Mouse (Mus musculus) adrenal gland, postnatal 10 days (tissue): ENCODE results near the gene Reln. TPM values are rescaled to one million over a fixed set of nuclear protein-coding genes. Genes with fewer than 3 reads are reported as not detected.
A peak's percentile ranks its signal among the peaks of the same experiment; 100 is the strongest.

Experiments
- DNase-seq: peaks from one replicate; pipeline ENCODE4 v3.0.0; 2021; ENCODE audit warnings: mixed read lengths
- total RNA-seq, 2 experiments: library from RNA; stranded (reverse); gene quantifications; 2 replicates each; pipeline ENCODE4 v1.2.3; 2021

The Reln gene
- total RNA-seq, 2 experiments from 2014 or later: 14.5 to 18.0 TPM

- no peak for DNase-seq
Measured at GRCm38 (mm10) chr5:21933340-21934075, 411.0 kb downstream of the Reln start.

DNA sequence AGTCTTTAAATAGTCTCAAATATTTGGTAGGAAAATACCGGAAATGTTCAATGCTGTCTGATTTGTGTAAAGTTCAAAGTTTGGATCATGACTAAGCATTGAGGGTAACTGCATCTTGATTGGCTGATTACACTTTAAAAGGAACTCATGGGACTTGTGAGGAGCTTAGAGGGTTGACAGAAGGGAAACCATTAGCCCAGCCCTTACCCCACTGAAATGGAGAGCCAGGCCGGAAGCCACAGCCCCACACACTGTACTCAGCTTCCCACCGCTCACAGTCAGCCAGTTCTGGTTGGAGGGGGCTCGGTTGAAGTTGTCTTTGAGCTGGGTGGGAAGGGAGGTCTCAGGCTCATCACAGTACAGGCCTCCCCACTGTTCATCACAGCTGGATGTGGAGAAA lies 413.4 kb downstream of the Reln start:
- no peak for DNase-seq

GRCm38 (mm10) chr5:21920310-21920709 lies 424.2 kb downstream of the Reln start:
- no peak for DNase-seq

DNA sequence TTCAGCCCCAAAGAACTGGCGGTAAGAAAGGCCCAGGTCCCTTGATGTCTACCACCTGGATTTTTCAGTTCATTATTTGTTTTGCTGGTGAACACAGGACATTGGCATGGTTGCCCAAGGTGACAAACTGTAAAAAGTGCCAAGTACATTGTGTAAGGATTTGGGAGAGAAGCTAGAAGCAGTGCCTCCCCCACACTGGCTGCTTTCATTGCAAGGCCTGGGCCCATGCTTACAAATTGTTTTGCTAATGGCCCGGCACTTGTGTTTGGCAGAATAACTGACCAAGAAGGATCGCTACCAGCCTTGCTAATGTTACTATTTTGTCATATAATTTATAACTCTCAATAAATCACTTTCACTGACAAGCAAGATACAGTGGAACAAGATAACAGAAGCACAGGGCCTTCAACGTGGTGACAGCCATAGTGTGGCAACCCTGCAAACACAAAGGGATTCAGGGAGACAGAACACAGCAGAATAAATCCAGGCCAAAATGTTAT lies 425.2 kb downstream of the Reln start:
- peak; percentile 50 for DNase-seq

DNA sequence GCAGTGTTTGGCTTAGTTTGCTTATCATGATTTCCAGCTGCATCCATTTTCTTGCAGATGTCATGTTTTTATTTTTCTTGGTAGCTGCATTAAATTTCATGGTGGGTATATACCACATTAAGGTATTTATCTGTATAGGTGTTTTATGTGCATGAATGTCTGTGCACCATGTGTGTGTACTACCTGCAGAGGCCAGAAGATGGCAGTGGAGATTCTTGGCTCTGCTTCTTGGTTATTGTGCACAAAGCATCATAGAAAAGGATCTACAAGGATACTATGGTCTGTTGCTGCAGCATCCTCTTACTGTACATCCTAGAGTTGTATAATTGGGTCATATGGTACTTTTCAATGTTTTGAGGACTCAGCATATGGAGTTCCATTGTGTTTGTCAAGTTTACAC lies 428.5 kb downstream of the Reln start:
- DNase-seq: no peak

DNA sequence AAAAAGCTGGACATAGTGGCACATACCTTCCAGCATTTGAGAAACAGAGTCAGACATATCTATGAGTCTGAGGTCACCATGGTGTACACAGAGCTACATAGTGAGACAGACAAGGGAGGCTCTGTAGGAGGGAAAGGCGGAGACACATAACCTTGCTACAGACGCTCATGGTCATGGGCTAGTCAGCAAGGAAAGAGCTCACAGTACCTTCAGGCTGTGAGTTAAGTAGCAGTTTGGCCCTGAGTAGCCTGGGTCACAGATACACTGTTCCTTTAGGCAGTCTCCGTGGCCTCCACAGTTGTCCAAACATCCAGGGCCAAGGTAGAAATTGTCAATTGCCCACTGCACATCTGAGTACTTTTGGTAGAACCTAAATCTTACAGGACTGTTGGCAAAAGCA lies 429.7 kb downstream of the Reln start:
- peak; percentile 22 for DNase-seq

DNA sequence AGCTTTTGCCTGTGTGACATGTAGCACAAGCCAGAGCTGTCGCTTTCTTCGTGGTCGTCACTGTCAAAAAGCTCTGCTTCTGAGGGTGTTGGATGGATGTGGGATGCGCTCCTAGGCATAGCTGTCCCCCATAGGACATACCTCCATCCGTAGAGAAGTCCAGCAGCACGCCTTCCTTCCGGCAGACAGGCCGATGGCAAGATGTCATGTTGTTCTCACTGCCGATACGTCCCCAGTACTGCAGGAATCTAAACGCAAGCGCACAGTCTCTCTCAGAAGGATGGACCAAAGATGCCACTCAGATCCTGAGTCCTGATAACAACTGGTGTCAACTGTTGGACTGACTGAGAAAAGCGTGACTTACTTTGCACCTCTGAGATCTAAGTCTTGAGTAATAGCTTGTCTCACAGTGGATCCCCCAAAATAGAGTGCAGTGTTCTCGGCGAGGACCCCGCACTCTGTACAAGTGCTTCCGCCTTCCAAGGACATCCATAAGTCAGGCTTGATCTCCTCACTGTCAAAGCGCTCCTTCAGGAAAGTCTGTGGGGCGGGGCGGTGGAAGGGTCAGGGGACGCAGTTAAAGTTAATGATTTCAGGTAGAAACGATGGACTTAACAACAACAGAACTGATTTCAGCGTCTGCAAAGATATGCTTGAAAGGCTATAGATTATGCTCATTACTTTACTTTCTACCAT lies 431.5 kb downstream of the Reln start:
- DNase-seq: no peak

- no peak for DNase-seq
Measured at GRCm38 (mm10) chr5:21910726-21911125, 433.8 kb downstream of the Reln start.

- no peak for DNase-seq
Measured at GRCm38 (mm10) chr5:21909713-21910112, 434.8 kb downstream of the Reln start.

GRCm38 (mm10) chr5:21901411-21901810 lies 443.1 kb downstream of the Reln start:
- peak; percentile 69 for DNase-seq

DNA sequence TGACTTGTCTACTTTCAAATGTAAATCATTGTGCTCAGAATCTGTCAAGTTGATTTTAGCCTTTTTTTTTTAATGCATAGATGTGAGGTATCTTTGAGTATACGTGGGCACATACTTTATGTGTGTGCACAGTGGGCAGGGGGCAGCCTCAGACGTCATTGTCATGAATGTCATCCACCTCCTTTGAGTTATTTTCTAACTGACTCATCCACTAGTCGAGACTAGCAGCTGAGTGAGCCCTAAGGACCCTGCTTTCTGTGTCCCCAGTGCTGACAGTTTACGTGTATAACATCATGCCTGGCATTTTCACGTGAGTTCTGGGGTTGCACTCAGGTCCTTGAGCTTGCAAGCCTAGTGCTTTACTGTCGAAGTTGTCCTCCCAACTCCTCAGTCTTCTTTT lies 443.6 kb downstream of the Reln start:
- peak; percentile 16 for DNase-seq

GRCm38 (mm10) chr5:21898875-21899274 lies 445.6 kb downstream of the Reln start:
- no peak for DNase-seq

DNA sequence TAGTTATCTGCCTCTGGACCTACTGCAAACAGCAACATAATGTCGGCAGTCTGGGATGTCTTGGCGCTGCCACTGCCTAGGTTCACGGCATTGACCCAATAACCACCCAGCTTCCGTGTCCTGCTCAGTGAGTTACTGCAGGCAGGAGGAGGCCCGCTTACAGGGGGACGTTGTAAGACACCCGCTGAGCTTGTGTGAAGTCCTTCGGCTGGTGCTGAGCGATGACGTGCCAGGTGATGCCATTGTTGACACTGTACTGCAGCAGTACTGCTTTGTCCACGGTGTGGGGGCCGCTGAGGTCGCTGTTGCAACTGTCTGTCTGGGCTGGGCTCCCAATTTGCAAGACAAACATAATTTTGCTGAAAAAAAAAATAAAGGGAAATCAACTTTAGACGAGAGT lies 447.9 kb downstream of the Reln start:
- peak; percentile 16 for DNase-seq

GRCm38 (mm10) chr5:21894168-21894567 lies 450.3 kb downstream of the Reln start:
- DNase-seq: no peak

DNA sequence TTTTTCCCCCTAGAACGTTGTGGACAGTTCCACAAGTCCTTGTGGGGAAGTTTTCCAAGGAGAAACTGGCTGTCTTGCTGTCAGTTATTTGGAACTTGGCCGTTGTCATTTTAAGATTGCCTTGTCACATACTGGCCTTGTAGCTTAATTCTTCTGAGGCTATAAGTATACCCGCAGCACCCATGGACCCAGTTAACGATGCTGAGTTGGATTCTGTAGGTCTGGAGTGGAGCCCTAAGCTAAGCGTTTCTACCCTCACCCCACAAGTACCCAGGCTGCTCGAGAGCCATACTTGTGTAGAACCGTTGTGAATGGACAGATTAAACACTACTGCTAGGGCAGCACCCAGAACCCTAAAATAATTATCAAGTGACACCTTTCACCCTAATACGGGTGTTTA lies 477.8 kb downstream of the Reln start:
- no peak for DNase-seq

GRCm38 (mm10) chr5:21866311-21866712 lies 478.2 kb downstream of the Reln start:
- peak; percentile 7 for DNase-seq

- peak; percentile 6 for DNase-seq
Measured at GRCm38 (mm10) chr5:21865346-21866107, 479.0 kb downstream of the Reln start, which contains the start of gene Slc26a5. Gene Slc26a5 (minus strand): TSS chr5:21865604.

DNA sequence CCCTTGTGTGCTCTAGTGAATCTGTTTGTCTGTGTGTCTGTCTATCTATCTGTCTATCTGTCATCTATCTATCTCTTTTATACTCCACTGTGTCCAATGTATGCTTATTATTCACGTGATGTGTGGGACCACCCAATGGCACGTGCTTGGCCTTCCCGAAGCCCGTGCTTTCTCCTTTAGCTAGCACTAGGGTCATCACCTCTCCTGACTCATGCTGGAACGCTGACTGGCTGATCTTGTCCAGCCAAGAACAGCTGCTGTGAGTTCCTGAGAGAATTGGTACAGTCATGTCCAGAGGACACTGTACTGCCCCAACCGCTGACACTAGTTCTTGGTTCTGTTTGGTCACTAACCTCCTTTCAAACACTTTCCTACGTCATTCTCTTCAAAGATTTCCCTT lies 485.8 kb downstream of the Reln start:
- DNase-seq: no peak

GRCm38 (mm10) chr5:21851679-21852340 lies 492.7 kb downstream of the Reln start:
- DNase-seq: no peak

DNA sequence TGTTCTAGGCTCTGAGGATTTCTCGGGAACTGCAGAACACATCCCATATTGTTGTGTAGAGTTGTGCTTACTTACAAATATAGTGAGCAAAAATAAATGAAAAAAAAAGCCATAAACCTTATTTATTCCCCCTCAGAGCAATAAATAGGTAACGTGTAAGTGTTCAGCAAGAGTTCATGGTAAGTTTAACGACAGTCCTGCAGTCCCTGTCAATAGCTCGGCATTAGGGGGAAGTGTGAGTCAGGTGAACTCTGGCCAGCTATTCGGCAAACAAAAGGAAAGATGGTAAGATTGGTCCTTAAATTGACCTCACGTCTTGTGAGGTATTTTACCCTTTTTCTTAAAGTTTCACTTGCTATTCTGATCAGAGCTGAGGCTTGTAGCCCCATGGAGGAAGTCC lies 497.1 kb downstream of the Reln start:
- no peak for DNase-seq

DNA sequence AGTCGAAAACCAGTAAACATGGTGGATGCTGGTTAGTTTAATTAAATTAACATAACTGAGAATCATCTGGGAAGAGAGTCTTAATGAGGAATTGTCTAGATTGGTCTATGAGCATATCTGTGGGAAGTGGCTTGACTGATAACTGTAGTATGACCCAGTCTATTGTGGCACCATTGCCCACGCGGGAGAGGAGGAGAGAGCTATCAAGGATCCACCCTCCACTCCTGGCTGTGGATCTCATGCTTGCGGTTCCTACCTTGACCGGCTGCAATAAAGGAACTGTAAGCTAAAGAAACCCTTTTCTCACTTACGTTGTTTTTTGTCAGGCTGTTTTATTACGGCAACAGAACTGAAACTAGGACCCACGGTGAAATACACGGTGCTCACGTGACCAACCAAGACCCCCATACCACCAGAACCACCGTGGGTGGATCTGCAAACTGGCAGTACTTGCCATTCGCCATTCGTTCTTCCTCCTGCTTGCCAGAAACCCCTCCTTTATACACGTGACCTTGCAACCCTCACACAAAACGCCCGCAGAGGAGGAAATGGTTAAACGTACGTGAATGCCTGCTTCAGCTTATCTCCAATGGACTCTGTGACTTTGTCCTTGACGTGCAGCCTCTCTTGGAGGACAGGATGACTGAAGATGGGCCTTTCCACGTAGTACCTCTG lies 497.7 kb downstream of the Reln start:
- DNase-seq: no peak

- DNase-seq: no peak
Measured at GRCm38 (mm10) chr5:21844676-21845075, 499.8 kb downstream of the Reln start.
